Mouse (Mus musculus): ENCODE results near the gene Gab3. TPM values are rescaled to one million over a fixed set of nuclear protein-coding genes. Genes with fewer than 3 reads are reported as not detected.
A peak's percentile ranks its signal among the peaks of the same experiment; 100 is the strongest.

The Gab3 gene
- 14.0 and 14.4 TPM in 2 replicates for total RNA-seq (2017)

- peak; percentile 98 for ATAC-seq (ENCODE audit: extremely low read depth, insufficient number of reproducible peaks, low FRiP score, poor library complexity, severe bottlenecking)
These were observed at the start of gene Gab3 for GRCm38 (mm10) chrX:75084774-75085508. TSS of gene Gab3 (minus strand) at chrX:75085458.

GRCm38 (mm10) chrX:75130467-75131160, 45.4 kb upstream of the Gab3 start, which contains the start of gene Mpp1:
TSS of gene Mpp1 (minus strand) at chrX:75131016.
- ATAC-seq (ENCODE audit: extremely low read depth, insufficient number of reproducible peaks, low FRiP score, poor library complexity, severe bottlenecking) = peak; percentile 89

GRCm38 (mm10) chrX:75129474-75129873, 44.2 kb upstream of the Gab3 start:
- no peak for ATAC-seq (ENCODE audit: extremely low read depth, insufficient number of reproducible peaks, low FRiP score, poor library complexity, severe bottlenecking)

DNA sequence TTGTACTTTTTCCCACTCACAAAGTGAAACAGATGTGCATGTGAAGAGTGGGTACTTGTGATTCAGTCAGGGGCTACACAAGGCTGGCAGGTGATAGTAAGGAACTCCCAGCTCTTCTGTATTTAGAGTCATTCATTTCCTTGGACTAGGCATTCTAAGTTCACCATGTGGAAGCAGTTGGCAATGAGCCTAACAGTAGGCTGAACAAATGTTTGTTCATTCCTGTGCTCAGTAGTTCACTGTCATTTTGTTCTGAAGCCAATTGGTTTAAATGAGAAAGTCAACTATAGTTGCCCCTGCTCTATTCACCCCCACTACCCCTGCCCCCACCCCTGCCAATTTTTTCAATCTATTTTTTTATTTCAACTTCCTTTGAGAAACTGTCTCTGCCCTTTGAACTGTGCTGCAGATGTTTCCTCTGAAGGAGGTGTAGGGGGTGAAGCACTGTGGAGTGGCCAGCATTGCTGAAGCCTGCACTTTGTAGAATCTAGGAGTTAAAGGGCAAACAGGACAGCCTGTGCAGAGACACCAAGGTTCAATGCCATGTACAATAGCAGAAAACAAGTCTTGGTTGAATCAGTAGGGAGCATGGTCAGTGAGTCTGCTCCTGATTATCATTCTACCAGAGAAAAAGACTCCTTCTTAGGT, 43.2 kb upstream of the Gab3 start:
- ATAC-seq (ENCODE audit: extremely low read depth, insufficient number of reproducible peaks, low FRiP score, poor library complexity, severe bottlenecking) = no peak

- ATAC-seq (ENCODE audit: extremely low read depth, insufficient number of reproducible peaks, low FRiP score, poor library complexity, severe bottlenecking) = peak; percentile 46
These were observed 41.6 kb upstream of the Gab3 start for GRCm38 (mm10) chrX:75126893-75127292.

DNA sequence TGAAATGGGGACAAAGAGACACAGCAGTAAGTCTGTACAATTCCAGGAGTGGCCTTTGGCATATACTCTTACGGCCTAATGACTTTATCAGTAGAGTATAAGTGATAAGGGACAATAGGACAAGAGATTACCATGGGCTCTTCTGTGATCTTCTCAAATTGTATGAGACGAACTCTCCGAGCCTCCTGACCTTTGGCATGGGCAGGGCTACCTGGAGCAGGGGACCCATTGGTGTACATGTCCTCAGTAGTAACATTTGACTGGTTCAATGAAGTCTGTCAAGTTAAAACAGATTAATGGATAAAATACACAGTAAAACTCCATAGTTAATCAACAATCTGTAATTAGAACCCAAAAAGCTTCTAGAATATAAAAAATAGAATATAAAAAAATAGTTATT, 40.3 kb upstream of the Gab3 start:
- no peak for ATAC-seq (ENCODE audit: extremely low read depth, insufficient number of reproducible peaks, low FRiP score, poor library complexity, severe bottlenecking)

DNA sequence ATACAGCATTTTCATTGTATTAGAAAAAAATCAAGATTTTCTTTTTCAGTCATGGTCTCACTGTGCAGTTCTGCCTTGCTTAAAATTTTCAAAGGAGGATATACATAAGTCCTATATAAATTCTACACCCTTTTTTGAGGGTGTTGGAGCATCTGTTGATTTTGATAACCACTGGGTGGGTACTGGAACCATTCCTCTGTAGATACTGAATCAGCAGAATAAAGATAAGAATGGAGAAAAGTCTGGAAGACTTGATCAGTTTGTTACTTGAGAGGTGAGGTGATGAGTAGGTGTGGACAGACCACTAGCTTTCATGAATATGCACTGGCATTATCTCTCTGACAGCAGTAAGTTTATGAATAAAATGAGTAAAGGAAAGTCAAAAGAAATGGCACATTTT, 30.3 kb upstream of the Gab3 start:
- no peak for ATAC-seq (ENCODE audit: extremely low read depth, insufficient number of reproducible peaks, low FRiP score, poor library complexity, severe bottlenecking)

GRCm38 (mm10) chrX:75102293-75102692, 17.0 kb upstream of the Gab3 start:
- no peak for ATAC-seq (ENCODE audit: extremely low read depth, insufficient number of reproducible peaks, low FRiP score, poor library complexity, severe bottlenecking)

- no peak for ATAC-seq (ENCODE audit: extremely low read depth, insufficient number of reproducible peaks, low FRiP score, poor library complexity, severe bottlenecking)
These were observed 13.5 kb upstream of the Gab3 start for GRCm38 (mm10) chrX:75098799-75099198.

DNA sequence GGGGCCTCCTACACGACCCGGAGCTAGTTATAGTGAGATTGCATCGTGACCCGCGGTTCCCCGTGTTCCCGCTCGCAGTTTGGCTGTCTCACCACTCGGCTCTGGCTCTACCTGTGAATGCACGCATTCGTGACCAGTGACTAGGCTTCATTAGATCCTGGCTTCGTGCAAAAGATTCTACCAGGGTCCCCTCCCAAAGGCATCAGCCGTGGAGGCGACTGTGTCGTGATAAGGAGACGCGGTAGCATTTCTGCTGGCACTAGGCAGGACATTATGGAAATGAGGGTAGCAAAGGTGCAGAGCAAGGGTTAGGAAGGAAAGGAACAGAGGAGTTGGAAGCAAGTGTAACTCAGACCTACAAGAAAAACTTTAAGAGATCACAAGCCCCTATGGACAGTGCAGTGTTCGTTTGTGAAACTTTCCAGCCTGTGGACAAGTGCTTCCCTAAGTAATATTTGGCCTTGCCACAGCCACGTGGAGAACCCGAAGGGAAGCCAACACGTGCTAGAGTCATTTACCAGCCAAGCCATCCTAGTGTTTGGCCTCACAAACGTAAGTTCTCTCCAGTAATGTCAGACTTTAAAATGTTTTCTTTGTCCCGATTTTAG, 11.0 kb upstream of the Gab3 start:
- no peak for ATAC-seq (ENCODE audit: extremely low read depth, insufficient number of reproducible peaks, low FRiP score, poor library complexity, severe bottlenecking)

GRCm38 (mm10) chrX:75095369-75096162, 10.3 kb upstream of the Gab3 start, which contains the start of gene Dkc1:
TSS of gene Dkc1 (plus strand) at chrX:75095854.
- peak; percentile 99 for ATAC-seq (ENCODE audit: extremely low read depth, insufficient number of reproducible peaks, low FRiP score, poor library complexity, severe bottlenecking)

DNA sequence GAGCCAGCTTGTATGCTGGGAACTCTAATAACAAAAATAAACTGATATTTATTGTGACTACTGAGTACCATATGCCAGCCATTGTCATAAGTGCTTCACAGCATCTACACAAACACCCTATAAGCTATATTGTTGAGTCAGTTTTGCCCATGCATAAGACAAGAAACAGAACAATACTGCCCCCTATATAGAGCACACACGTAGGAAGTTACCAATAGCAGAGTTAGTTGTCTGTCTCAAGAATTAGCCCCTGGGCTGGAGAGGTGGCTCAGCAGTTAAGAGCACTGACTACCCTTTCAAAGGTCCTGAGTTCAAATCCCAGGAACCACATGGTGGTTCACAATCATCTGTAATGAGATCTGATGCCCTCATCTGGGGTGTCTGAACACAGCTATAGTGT, 396 bp upstream of the Gab3 start:
- peak; percentile 16; the same call in 1 of the 2 replicates for ATAC-seq (ENCODE audit: extremely low read depth, insufficient number of reproducible peaks, low FRiP score, poor library complexity, severe bottlenecking)

DNA sequence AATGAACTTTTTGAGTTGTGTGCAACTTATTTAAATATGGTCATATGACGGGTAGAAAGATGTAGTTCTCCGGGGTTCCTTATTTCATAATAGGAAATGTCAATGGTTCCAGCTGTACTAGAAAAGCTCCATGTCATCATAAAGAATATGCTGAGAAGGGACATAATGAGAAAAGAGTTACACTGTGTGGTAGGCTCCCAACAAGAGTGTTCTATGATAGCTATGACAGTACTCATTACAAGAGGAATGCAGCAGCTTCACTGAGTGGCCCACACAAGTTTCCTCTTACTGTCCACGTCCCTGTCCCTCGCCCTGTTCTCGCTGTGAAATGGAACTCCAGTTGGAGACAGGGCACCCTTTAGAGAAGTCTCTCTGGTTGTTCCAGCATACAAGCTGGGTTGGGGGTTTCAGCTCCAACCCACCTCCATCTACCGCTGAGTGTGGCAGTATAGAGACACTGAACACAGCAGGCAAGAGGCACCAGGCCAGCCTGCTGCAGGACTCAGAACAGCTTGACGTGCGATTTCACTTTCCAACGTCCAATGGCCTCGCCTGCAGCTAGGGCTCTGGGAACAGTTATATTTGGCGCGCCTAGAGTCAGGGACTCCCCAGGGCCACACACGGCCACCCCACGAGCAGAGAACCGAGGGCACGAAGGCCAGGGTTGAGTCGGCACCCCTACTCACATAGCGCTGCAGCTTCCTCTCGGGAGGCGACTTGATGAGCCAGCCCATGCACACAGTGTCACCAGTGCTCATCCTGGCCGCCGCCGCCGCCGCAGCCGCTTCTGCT, 1.1 kb downstream of the Gab3 start:
- ATAC-seq (ENCODE audit: extremely low read depth, insufficient number of reproducible peaks, low FRiP score, poor library complexity, severe bottlenecking) = peak; percentile 52

DNA sequence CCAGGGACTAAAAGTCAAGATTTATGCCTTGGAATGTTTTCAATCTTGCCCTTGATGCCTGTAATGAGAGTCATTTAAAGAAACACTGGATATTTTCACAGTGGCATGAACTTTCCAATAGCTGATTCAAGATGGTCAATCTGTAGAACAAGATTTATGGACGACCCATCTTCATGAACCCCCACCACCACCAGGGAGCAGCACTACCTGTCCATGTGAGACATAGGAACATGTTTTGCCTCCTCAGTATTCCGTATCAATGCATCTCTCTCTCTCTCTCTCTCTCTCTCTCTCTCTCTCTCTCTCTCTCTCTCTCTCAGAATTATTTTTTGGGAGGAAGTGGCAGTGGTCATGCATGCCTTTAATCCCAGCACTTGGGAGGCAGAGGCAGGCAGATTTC, 2.9 kb downstream of the Gab3 start:
- no peak for ATAC-seq (ENCODE audit: extremely low read depth, insufficient number of reproducible peaks, low FRiP score, poor library complexity, severe bottlenecking)

GRCm38 (mm10) chrX:75056120-75056775, 29.0 kb downstream of the Gab3 start:
- ATAC-seq (ENCODE audit: extremely low read depth, insufficient number of reproducible peaks, low FRiP score, poor library complexity, severe bottlenecking) = no peak

GRCm38 (mm10) chrX:75046921-75047635, 38.2 kb downstream of the Gab3 start:
- ATAC-seq (ENCODE audit: extremely low read depth, insufficient number of reproducible peaks, low FRiP score, poor library complexity, severe bottlenecking) = no peak

GRCm38 (mm10) chrX:75045931-75046330, 39.3 kb downstream of the Gab3 start:
- no peak for ATAC-seq (ENCODE audit: extremely low read depth, insufficient number of reproducible peaks, low FRiP score, poor library complexity, severe bottlenecking)
